In genomic region chr15:18832263-18832662, GRCm38 (mm10) we compare ENCODE assay signal across 8 mouse cellular contexts. TPM values are rescaled to one million over a fixed set of nuclear protein-coding genes. Genes with fewer than 3 reads are reported as not detected.
DNase-seq lines count a peak whose midpoint lies in the region; ATAC-seq and TF ChIP-seq lines count a peak whose summit lies in the region.

No protein-coding gene starts in this region.

- no peak overlapping the region for H3K9ac ChIP-seq in hindbrain, embryonic 13.5 days
- no peak overlapping the region for H3K9ac ChIP-seq in CH12.LX (ENCODE audit: insufficient read depth, low read depth)
- no peak overlapping the region for H3K9ac ChIP-seq in forebrain, embryonic 11.5 days (ENCODE audit: low read length)

- H3K4me2 ChIP-seq in hindbrain, embryonic 13.5 days, result no peak overlapping the region
- H3K4me2 ChIP-seq in CH12.LX (ENCODE audit: insufficient read depth, low read depth, poor library complexity, severe bottlenecking), result no peak overlapping the region
- no peak overlapping the region for H3K4me2 ChIP-seq in forebrain, embryonic 11.5 days (ENCODE audit: low read depth, low read length, severe bottlenecking)

- in situ Hi-C loops in CH12.LX (cut with MboI; ENCODE audit: low pct_ligation_motif_present, low pct_unique_long_range_greater_than_20kb, low sequenced_read_pairs), result no loop called here

- peak in 1 of 2 experiments; percentile 57; a peak in 2 of 4 replicates for TF ChIP-seq CTCF in CH12.LX (conservative IDR thresholded peaks at IDR 0.05 in 1 of 2, IDR thresholded peaks at IDR 0.05 in 1 of 2; ENCODE audit: low read depth in 2 of 2, low read length in 2 of 2)
- peak; percentile 69; the same call in 1 of the 2 replicates for TF ChIP-seq CTCF in brain, embryonic 14.5 days (IDR thresholded peaks at IDR 0.05; ENCODE audit: borderline replicate concordance, extremely low read depth, insufficient read depth, insufficient read length)

- no peaks in the 10 kb centered on the region for H3K36me3 ChIP-seq in hindbrain, embryonic 10.5 days
- H3K36me3 ChIP-seq in hindbrain, embryonic 13.5 days, result no peaks in the 10 kb centered on the region
- no peaks in the 10 kb centered on the region for H3K36me3 ChIP-seq in CH12.LX (replicated peaks in 1 of 2; ENCODE audit: control insufficient read depth in 1 of 2, insufficient read depth in 1 of 2, low read length in 1 of 2)
- H3K36me3 ChIP-seq in forebrain, embryonic 11.5 days (ENCODE audit: control insufficient read depth, insufficient read depth, low read length), result no peaks in the 10 kb centered on the region

- no peak overlapping the region for H3K27ac ChIP-seq in hindbrain, embryonic 10.5 days
- H3K27ac ChIP-seq in hindbrain, embryonic 13.5 days, result no peak overlapping the region
- H3K27ac ChIP-seq in CH12.LX (ENCODE audit: insufficient read depth, low read depth), result no peak overlapping the region
- no peak overlapping the region for H3K27ac ChIP-seq in forebrain, embryonic 11.5 days (ENCODE audit: low read depth, low read length)

- DNase-seq in hindbrain, embryonic 10.5 days (ENCODE audit: low spot score), result peak; percentile 41
- peak; percentile 18 for DNase-seq in CH12.LX (ENCODE audit: extremely low read depth)
- peak; percentile 91 for DNase-seq in brain, embryonic 14.5 days (ENCODE audit: low read depth)
- peak; percentile 58 for DNase-seq in forebrain, embryonic 11.5 days (ENCODE audit: low spot score)
- DNase-seq in kidney, postnatal 10 days, result peak; percentile 63
- no peak for DNase-seq in natural killer cell, adult 2 months (ENCODE audit: low spot score in 2 of 2)

- 26% methylated on average over 4 of the region's 4 CpGs for WGBS in hindbrain, embryonic 10.5 days
- WGBS in hindbrain, embryonic 13.5 days, result 25% methylated on average over 4 of the region's 4 CpGs
- 27% methylated on average over 4 of the region's 4 CpGs for WGBS in forebrain, embryonic 11.5 days

- TF ChIP-seq POLR2A in CH12.LX (IDR thresholded peaks at IDR 0.05; ENCODE audit: low read depth, low read length), result no peak
- no peak for TF ChIP-seq POLR2A in brain, embryonic 14.5 days (IDR thresholded peaks at IDR 0.05; ENCODE audit: borderline replicate concordance, extremely low read depth, insufficient read depth, insufficient read length, poor library complexity, severe bottlenecking)

- no peak for TF ChIP-seq EP300 in CH12.LX (IDR thresholded peaks at IDR 0.05; ENCODE audit: low read length)

- H3K4me3 ChIP-seq in hindbrain, embryonic 10.5 days, result no peak overlapping the region
- no peak overlapping the region for H3K4me3 ChIP-seq in hindbrain, embryonic 13.5 days
- no peak overlapping the region for H3K4me3 ChIP-seq in CH12.LX (replicated peaks in 1 of 3; ENCODE audit: low read depth in 2 of 3, low read length in 2 of 3, poor library complexity in 1 of 3)
- H3K4me3 ChIP-seq in forebrain, embryonic 11.5 days (ENCODE audit: low read depth, low read length), result no peak overlapping the region

- no peaks in the 10 kb centered on the region for H3K9me3 ChIP-seq in hindbrain, embryonic 10.5 days
- H3K9me3 ChIP-seq in hindbrain, embryonic 13.5 days, result no peaks in the 10 kb centered on the region
- peaks cover 30% of the 10 kb centered on the region for H3K9me3 ChIP-seq in CH12.LX (replicated peaks; ENCODE audit: low read length)
- H3K9me3 ChIP-seq in forebrain, embryonic 11.5 days (ENCODE audit: control insufficient read depth, low read length), result no peaks in the 10 kb centered on the region

- no peaks in the 10 kb centered on the region for H3K79me2 ChIP-seq in CH12.LX (replicated peaks; ENCODE audit: control insufficient read depth, extremely low read depth, insufficient read depth, poor library complexity, severe bottlenecking)

- dilution Hi-C loops in CH12.LX (cut with MboI; ENCODE audit: extremely low pct_ligation_motif_present, extremely low pct_unique_long_range_greater_than_20kb, low sequenced_read_pairs), result no loop called here

- H3K27me3 ChIP-seq in hindbrain, embryonic 10.5 days (ENCODE audit: insufficient read depth, poor library complexity, severe bottlenecking), result no peaks in the 10 kb centered on the region
- no peaks in the 10 kb centered on the region for H3K27me3 ChIP-seq in hindbrain, embryonic 13.5 days
- no peaks in the 10 kb centered on the region for H3K27me3 ChIP-seq in CH12.LX (replicated peaks)
- no peaks in the 10 kb centered on the region for H3K27me3 ChIP-seq in forebrain, embryonic 11.5 days (ENCODE audit: control insufficient read depth, insufficient read depth, low read length)

- no peak for ATAC-seq in hindbrain, embryonic 13.5 days (ENCODE audit: low FRiP score)
- peak; percentile 83 for ATAC-seq in forebrain, embryonic 11.5 days (replicated peaks; ENCODE audit: low FRiP score)
- ATAC-seq in megakaryocyte-erythroid progenitor cell, adult 5-6 weeks (replicated peaks; ENCODE audit: low FRiP score, low TSS enrichment, poor library complexity, severe bottlenecking), result peak; percentile 59; the same call in 1 of the 2 replicates

- no peaks in the 10 kb centered on the region for H3K4me1 ChIP-seq in hindbrain, embryonic 10.5 days (replicated peaks)
- H3K4me1 ChIP-seq in hindbrain, embryonic 13.5 days (replicated peaks), result no peaks in the 10 kb centered on the region
- H3K4me1 ChIP-seq in CH12.LX (ENCODE audit: control insufficient read depth in 1 of 2, insufficient read depth in 2 of 2), result no peaks in the 10 kb centered on the region
- no peaks in the 10 kb centered on the region for H3K4me1 ChIP-seq in forebrain, embryonic 11.5 days (replicated peaks; ENCODE audit: control insufficient read depth, insufficient read depth, low read length)

- TF ChIP-seq RAD21 in CH12.LX (IDR thresholded peaks at IDR 0.05; ENCODE audit: low read depth, low read length), result peak; percentile 64

TF ChIP-seq in CH12.LX, 34 proteins besides CTCF, POLR2A, EP300 and RAD21:
- peak; percentile 45 for TF ChIP-seq SMC3 (IDR thresholded peaks at IDR 0.05; ENCODE audit: low read depth, low read length)
- TF ChIP-seq GABPA (IDR thresholded peaks at IDR 0.05; ENCODE audit: insufficient replicate concordance, low read depth, low read length), result no peak
- TF ChIP-seq MEF2A (IDR thresholded peaks at IDR 0.05; ENCODE audit: borderline replicate concordance, low read depth, low read length), result no peak
TF ChIP-seq in CH12.LX: peak in this region for 1.

RNA-seq across cellular contexts. Expression of gene Cdh10, which starts 13.5 kb away (rescaled TPM):
- polyA plus RNA-seq in hindbrain, embryonic 10.5 days (2016; fragmentation: Nextera tagmentation; extraction: Ambion mirVana), result 2.2 and 4.1 TPM in 2 replicates
- polyA plus RNA-seq in hindbrain, embryonic 13.5 days (2015; fragmentation: Nextera tagmentation; extraction: Ambion mirVana), result 18.5 and 19.7 TPM in 2 replicates
- total RNA-seq in CH12.LX (2012; rRNA removed), result not detected in 2 replicates
- not detected in 2 replicates for total RNA-seq in CH12.LX (2014; rRNA removed)
- polyA plus RNA-seq in CH12.LX (2012; ENCODE audit: insufficient read length, low read depth), result not detected in 2 replicates
- 13.5 and 18.9 TPM in 2 replicates for polyA plus RNA-seq in brain, embryonic 14.5 days (2012; rRNA removed)
- polyA plus RNA-seq in forebrain, embryonic 11.5 days (2014; fragmentation: Nextera tagmentation; extraction: Ambion mirVana), result 4.7 and 5.2 TPM in 2 replicates
- not detected in 2 replicates for total RNA-seq in megakaryocyte-erythroid progenitor cell, adult 5-6 weeks (2014; fragmentation: Nextera tagmentation)
- total RNA-seq in megakaryocyte-erythroid progenitor cell, adult 5-6 weeks (2017), result 0.88 TPM in 1 of 2 replicates, not detected in the other

Comparison
In these comparisons a context has a peak if more than half of its experiments do, and no peak if none do; other contexts are left out.
1. DNase-seq: peak in hindbrain, embryonic 10.5 days (single experiment), CH12.LX (single experiment), brain, embryonic 14.5 days (single experiment), forebrain, embryonic 11.5 days (single experiment) and kidney, postnatal 10 days (single experiment); none in natural killer cell, adult 2 months (0 of 2).